Mouse (Mus musculus) cerebellum, postnatal 4 days (tissue): ENCODE results near the gene Grip1.

ENCODE experiments used
- DNase-seq, 2 experiments: peaks; one replicate each; pipeline ENCODE4 v3.0.0; 2022; ENCODE audit warnings: low spot score in 2 of 2, mixed read lengths in 1 of 2

Grip1 gene

DNA sequence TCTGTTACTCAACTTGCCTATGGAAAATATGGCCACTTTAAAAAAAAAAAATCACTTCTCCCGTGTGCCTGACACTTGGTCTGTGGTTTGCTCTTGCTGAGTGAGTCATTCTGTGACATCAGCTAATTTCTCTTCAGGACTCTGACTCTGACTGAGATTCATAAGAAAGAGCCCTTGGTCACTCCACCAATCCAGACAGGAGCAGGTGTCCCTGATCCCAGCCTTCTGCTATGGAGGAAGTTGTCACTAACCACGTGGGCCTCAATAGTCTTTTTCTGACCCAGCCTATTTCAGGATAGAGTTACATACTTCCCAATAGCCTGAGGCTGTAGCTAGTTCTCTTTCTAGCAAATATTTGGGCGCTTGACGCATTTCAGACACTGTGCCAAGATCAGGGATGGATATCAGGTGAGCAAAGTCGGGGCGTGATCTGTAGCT is 298.8 kb downstream of the Grip1 start:
- no peak for DNase-seq

DNA sequence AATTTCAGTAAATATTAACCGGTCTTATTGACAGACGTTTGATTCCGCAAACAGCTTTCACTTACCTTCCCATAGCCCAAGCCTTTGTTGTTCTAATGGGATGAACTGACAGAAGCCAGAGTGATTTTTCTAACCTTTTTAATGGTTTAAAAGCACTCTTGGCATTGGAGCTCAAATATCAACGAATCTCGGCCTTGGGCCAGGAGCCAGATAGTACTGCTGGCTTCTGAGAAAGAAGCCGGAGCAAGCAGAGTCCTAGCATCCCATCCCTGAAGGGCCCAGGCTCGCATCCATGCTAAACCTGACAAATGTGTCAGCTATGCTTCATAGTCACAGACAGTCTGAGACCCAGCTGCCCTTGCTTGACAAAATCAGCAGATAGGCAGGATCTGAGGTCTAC is 302.6 kb downstream of the Grip1 start:
- DNase-seq: no peak

GRCm38 (mm10) chr10:119757219-119757618 is 303.6 kb downstream of the Grip1 start:
- no peak for DNase-seq

DNA sequence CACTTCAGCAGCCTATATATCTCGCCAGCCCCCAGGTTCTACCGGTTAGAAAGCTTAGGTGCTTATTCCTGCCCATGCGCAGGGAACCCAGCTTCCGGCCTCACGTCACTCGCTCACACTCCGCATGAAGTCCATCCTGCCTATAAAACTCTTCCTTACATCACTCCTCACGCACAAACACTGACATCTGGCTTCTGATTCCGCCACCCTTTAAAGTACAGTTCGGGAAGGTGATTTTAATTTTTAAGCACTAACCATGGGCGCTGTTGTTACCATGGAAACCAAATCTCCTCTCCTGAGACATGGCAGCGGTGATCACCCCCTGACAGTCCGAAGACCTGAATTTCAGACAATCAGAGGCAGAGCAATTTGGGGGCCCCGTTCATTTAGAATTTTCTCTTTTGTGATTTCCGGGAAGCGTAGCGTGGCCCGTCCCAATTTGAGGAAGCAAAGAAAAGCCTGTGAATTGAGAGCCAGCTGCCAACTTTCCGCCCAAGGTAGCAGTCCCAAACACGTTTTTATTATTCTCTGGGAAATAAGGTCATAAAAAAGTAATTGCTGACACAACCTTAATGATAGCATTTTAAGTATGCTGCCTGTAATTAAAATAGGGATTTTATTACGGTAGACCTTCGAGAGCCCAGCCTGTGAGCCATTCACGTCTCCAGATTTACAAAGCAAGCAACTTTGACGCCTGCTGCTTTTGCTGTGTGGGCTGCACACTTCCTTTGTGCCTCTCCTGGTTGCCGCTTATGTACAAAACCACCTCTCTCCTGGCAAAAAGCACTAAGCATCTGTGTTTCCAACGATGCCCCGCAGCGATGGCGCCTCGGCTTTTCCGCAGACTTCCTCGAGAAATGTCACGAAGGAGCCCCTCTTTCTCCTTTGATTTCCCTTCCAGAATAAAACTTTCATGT is 308.1 kb downstream of the Grip1 start:
- DNase-seq: no peak

- no peak for DNase-seq
Measured at GRCm38 (mm10) chr10:119778871-119779270, 325.2 kb downstream of the Grip1 start.

DNA sequence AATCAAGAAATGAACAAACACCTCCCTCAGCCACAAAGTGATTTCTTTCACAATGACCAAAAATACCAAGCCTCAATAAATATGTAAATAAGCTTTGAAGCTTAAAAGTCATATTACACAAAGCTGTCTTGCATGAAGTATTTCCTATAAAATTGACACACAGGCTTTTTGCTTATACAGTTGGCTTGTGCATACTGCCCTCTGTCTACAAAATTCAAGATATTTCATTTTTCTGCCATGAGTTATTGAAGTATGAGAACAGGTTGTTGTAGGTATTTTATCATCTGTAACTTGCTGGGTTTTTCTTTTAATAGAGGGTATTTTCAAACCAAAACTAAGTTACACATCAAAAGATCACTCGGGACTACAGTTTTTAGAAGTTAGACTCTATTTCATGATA is 326.0 kb downstream of the Grip1 start:
- DNase-seq: no peak

- DNase-seq: no peak
Measured at GRCm38 (mm10) chr10:119790507-119790906, 336.9 kb downstream of the Grip1 start.

DNA sequence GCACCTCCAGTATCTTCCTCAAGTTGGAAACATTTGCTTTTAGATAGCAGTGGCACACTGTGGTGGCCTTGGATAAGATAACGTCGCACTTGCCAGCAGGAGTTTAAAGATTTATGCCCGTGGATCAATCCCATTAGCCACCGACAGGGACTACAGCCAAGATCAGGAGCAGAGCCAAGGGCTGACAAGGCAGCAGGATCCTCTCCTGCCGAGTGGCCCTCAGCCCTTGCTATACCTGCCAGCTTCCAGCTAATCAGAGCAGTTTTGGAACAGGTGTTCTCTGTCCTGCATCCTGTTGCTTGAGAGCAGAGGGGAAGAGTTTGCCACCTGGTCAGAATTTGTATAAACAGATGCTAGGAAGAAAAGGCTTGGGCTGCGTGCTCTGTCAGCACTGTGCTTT is 348.8 kb downstream of the Grip1 start:
- peak in 1 of 2 experiments; percentile 39 for DNase-seq

- peak in 1 of 2 experiments; percentile 56 for DNase-seq
Measured at GRCm38 (mm10) chr10:119803633-119804422, 350.2 kb downstream of the Grip1 start.

- DNase-seq: no peak
Measured at GRCm38 (mm10) chr10:119804423-119804814, 350.8 kb downstream of the Grip1 start.

GRCm38 (mm10) chr10:119805082-119805481 is 351.5 kb downstream of the Grip1 start:
- DNase-seq: no peak

- no peak for DNase-seq
Measured at GRCm38 (mm10) chr10:119806151-119806550, 352.5 kb downstream of the Grip1 start.

DNA sequence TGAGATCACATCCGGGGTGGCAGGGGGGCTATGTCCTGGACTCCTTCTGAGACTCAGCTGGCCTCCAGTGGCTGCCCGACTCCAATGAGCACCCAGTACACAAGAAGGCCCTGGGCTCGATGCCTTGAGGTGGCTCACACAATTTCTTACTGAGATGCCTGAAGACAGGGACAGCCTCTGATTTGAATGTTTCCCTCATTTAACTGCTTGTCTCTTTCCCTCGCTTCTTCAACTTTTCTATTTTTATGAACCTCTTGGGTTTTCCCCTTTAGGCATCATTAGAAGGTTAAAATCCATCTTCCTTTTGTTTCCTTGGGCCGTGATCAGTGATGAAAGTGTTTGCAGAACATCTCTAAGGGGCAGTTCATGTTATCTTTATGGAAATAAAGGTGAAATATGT is 354.8 kb downstream of the Grip1 start:
- no peak for DNase-seq

DNA sequence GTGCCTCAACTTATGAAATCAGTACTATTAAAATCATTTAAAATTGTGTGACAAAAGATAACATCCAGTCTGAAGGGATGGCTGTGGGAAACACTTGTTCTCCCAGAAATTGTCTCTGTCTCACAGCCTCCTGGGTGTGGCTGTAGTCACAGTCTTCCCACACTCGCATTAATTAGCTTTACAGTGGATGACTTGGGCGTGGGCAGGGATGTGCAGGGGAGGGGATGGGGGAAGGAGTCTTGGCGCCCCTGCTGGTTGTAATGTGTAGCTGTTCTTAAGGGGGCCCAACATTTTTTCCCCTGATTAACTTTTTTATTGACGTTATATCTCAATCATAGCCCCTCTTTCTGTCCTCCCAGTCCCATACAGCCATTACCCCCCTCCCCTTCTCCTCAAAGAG is 360.5 kb downstream of the Grip1 start:
- no peak for DNase-seq

GRCm38 (mm10) chr10:119816001-119816400 is 362.4 kb downstream of the Grip1 start:
- DNase-seq: no peak

DNA sequence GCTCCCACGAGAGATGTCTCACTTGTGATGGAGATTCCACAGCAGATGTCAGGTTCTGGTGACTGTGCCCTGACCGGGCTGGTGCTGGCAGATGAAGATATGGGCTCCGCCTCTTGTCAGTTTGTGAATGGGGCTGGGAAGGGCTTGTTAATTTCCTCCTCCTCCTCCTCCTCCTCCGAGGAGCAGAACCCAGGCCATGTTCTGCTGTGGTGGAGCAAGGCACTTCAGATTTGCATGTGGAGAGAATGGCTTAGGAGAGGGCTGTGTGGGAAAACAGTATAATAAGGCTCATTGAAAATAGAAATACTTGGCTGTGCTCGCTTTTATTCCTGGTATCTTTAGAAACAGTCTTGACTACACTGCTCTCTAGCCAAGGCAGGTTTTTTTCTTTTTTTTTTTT is 364.8 kb downstream of the Grip1 start:
- no peak for DNase-seq

DNA sequence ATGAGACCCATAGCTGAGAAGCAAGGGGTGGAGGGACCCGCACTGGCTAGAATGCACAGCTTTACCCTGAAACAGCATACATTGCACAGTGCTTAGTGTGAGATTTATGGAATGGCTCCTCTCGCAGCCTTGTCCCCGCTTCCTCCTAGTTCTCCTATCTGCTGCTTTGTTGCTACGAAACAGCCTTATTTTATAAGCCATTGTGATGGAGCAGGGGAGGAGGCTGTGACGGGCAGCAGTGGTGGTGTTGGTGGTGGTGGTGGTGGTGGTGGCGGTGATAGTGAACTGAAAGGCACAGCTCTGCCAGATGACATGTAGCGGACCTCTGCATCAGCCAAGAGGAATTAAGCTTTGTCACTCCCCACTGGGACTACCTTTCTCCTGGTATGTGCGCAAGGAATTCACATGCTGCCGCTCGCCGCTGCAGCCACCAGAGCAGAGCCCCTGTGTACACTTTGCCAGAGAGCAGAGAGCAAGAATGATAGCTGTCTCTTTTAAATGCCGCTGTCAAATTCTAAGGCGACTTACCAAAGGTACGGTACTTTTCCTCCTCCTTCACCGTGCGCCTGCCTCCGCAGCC is 365.6 kb downstream of the Grip1 start:
- DNase-seq: peak in 1 of 2 experiments; percentile 10

GRCm38 (mm10) chr10:119819740-119820139 is 366.1 kb downstream of the Grip1 start:
- DNase-seq: no peak

- no peak for DNase-seq
Measured at GRCm38 (mm10) chr10:119820428-119820827, 366.8 kb downstream of the Grip1 start.

- no peak for DNase-seq
Measured at GRCm38 (mm10) chr10:119823691-119824090, 370.1 kb downstream of the Grip1 start.

DNA sequence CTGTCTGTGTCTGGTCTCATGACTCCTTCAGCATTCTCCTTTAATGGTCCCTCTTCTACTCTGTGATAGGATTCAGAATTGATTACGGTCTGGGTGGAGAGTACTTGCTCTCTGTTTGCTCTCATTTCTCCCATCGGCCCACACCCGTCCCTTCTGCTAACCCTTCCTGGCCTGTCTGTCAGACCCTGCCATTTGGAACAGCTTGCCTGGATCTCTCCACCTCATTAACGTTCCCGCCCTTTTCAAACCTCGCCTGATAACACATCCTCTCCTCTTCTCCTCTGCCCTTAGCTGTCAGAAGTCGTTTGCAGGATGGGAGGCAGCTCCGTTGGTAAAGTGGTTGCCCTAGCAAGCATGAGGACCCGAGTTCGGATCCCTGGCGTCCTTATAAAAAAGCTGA is 370.9 kb downstream of the Grip1 start:
- no peak for DNase-seq

DNA sequence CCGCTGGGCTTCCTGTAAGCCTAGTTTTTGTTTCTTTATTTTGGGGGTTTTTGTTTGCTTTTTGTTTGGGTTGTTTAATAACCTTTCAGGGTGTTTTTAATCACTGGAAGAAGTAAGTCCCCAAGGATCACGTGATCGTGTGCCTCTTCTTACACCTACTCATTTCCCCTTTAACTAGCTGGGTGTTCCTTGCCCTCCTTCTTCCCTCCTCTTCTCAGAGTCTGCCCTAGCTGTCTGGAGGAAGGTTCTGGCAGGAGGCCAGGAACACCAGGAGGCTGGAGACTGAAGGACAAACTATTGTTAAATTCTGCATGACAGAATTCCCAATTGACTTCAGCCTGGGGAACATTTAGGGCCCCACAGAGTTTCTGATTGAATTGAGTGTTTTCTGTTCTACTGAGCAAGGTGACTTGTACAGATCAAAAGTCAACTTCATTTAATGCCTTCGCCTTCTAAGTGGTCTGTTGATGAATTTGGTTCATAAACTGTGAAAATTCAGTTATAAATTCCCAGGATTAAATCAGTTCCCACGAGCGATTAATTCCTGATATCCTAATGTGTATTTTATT is 376.8 kb downstream of the Grip1 start:
- no peak for DNase-seq
